Mouse (Mus musculus) lung, postnatal 14 days (tissue): ENCODE results near the gene Macf1.
A peak's percentile ranks its signal among the peaks of the same experiment; 100 is the strongest.

ENCODE experiments used
- DNase-seq: peaks from one replicate; pipeline ENCODE4 v3.0.0; 2021

Macf1 gene

GRCm38 (mm10) chr4:123401265-123401664 is 282.9 kb downstream of the Macf1 start:
- DNase-seq, result no peak

GRCm38 (mm10) chr4:123397643-123398434 is 286.3 kb downstream of the Macf1 start:
- DNase-seq, result no peak

- no peak for DNase-seq
These were observed 287.1 kb downstream of the Macf1 start for GRCm38 (mm10) chr4:123397049-123397448.

GRCm38 (mm10) chr4:123395435-123396000 is 288.6 kb downstream of the Macf1 start:
- no peak for DNase-seq

GRCm38 (mm10) chr4:123394878-123395277 is 289.3 kb downstream of the Macf1 start:
- DNase-seq, result no peak

- no peak for DNase-seq
These were observed 289.9 kb downstream of the Macf1 start for GRCm38 (mm10) chr4:123394269-123394668.

- DNase-seq, result no peak
These were observed 291.2 kb downstream of the Macf1 start for GRCm38 (mm10) chr4:123393004-123393403.

- peak; percentile 38 for DNase-seq
These were observed 292.0 kb downstream of the Macf1 start for GRCm38 (mm10) chr4:123392187-123392586.

GRCm38 (mm10) chr4:123385028-123385427 is 299.1 kb downstream of the Macf1 start:
- no peak for DNase-seq

GRCm38 (mm10) chr4:123383173-123383572 is 301.0 kb downstream of the Macf1 start:
- no peak for DNase-seq

- DNase-seq, result no peak
These were observed 302.1 kb downstream of the Macf1 start for GRCm38 (mm10) chr4:123382051-123382450.

GRCm38 (mm10) chr4:123381598-123381997 is 302.6 kb downstream of the Macf1 start:
- no peak for DNase-seq

GRCm38 (mm10) chr4:123376031-123376430 is 308.1 kb downstream of the Macf1 start:
- no peak for DNase-seq

GRCm38 (mm10) chr4:123374316-123375008 is 309.7 kb downstream of the Macf1 start:
- no peak for DNase-seq

- no peak for DNase-seq
These were observed 320.6 kb downstream of the Macf1 start for GRCm38 (mm10) chr4:123363555-123363954.

GRCm38 (mm10) chr4:123360771-123361170 is 323.4 kb downstream of the Macf1 start:
- DNase-seq, result no peak

- DNase-seq, result no peak
These were observed 325.5 kb downstream of the Macf1 start for GRCm38 (mm10) chr4:123358613-123359012.

GRCm38 (mm10) chr4:123355941-123356340 is 328.2 kb downstream of the Macf1 start:
- no peak for DNase-seq

GRCm38 (mm10) chr4:123353271-123353877 is 330.8 kb downstream of the Macf1 start:
- no peak for DNase-seq

- no peak for DNase-seq
These were observed 340.7 kb downstream of the Macf1 start for GRCm38 (mm10) chr4:123343471-123343789.

GRCm38 (mm10) chr4:123342642-123343470 is 341.3 kb downstream of the Macf1 start, which contains the start of gene Bmp8a:
Gene Bmp8a (minus strand): TSS chr4:123343252.
- DNase-seq, result peak; percentile 73

GRCm38 (mm10) chr4:123342091-123342641 is 342.0 kb downstream of the Macf1 start:
- no peak for DNase-seq
